Comparison of ENCODE assay signal across 8 mouse cellular contexts in the genomic region with DNA sequence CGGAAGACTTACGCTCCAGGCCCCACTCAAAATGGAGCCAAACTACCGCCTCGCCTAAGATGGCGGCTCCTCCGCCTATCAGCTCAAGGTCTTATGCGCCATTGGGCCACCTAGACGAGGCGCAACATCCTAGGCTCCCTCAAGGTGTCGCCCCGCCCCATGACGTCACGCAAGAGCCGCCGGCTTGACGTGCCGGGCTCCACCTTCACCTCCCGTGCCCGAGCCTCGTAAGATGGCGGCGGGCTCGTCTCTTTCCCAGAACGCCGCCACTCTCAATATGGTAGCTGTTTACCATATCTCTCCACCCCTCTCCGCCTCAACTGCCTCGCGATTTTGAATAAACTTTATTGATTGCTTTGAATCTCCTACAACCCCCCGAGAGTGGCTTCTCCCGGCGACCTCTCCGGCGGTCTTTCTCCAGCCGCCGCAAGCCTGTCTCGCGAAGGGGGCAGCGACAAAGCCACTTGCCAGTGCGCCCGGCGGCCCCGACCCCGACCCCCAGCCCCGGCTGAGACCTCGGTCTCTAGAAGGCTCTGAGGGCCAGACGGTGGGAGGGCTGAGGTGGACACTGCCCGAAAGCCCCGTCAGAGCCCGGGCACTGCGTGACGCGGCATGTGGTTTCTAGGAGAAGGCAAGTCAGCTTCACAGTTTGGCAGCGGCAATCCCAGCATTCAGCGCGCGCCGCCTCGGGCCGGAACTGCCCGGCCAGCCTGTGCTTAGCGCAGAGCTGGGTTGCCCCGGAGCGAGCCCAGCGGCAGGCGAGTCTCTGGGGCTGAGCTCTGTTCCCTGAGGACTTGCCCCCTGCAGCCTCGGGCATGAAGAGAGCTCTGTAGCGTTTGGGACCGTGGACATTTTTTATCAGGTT. TPM values are rescaled to one million over a fixed set of nuclear protein-coding genes. Genes with fewer than 3 reads are reported as not detected.
DNase-seq lines count a peak whose midpoint lies in the region; ATAC-seq lines count a peak whose summit lies in the region.

Phf8 (plus strand) TSS at position 215 of the 865 bp plus-strand sequence.

- DNase-seq in NIH3T3 (ENCODE audit: low read depth), result peak; percentile 97
- peak; percentile 98 for DNase-seq in cerebellum, postnatal 10 days
- peak; percentile 92 to 93 for DNase-seq in frontal cortex, postnatal 10 days (ENCODE audit: low spot score in 2 of 2)
- DNase-seq in layer of hippocampus, postnatal 14 days (ENCODE audit: low spot score in 2 of 2), result peak; percentile 87 to 95
- DNase-seq in lung, postnatal 14 days, result peak; percentile 96
- peak; percentile 87 for DNase-seq in retina, adult 2 months (ENCODE audit: low read depth, low spot score)
- DNase-seq in thymus, postnatal 36 days, result peak; percentile 94 to 96

- no peaks in the 10 kb centered on the region for H3K4me1 ChIP-seq in hindbrain, embryonic 12.5 days

- peak within 1 kb of the TSS; percentile 68 for H3K9ac ChIP-seq in hindbrain, embryonic 12.5 days

- 20% methylated on average over 68 of the region's 68 CpGs for WGBS in hindbrain, embryonic 12.5 days

- H3K27ac ChIP-seq in hindbrain, embryonic 12.5 days, result peak within 1 kb of the TSS; percentile 94

- H3K4me2 ChIP-seq in hindbrain, embryonic 12.5 days (replicated peaks), result peak within 1 kb of the TSS; percentile 60

- H3K4me3 ChIP-seq in hindbrain, embryonic 12.5 days, result peak within 1 kb of the TSS; percentile 51

- H3K27me3 ChIP-seq in hindbrain, embryonic 12.5 days, result 0 out of 2 replicates have a peak, but pooled peaks cover 2% of the 10 kb centered on the region

- H3K9me3 ChIP-seq in hindbrain, embryonic 12.5 days (replicated peaks), result no peaks in the 10 kb centered on the region

- H3K36me3 ChIP-seq in hindbrain, embryonic 12.5 days, result no peaks in the 10 kb centered on the region

- ATAC-seq in hindbrain, embryonic 12.5 days (ENCODE audit: low FRiP score), result peak; percentile 98

RNA-seq across cellular contexts. Expression of gene Phf8, which starts in this region (rescaled TPM):
- 26.8 and 28.9 TPM in 2 replicates for polyA plus RNA-seq in hindbrain, embryonic 12.5 days (2016; fragmentation: Nextera tagmentation; extraction: Ambion mirVana)
- 10 to 100 TPM; 35.1 to 36.1 TPM for total RNA-seq in layer of hippocampus, postnatal 14 days (2021)

Comparison
In these comparisons a context has a peak if more than half of its experiments do, and no peak if none do; other contexts are left out.
1. Peak in every context shown above with its lines: DNase-seq, ATAC-seq, H3K4me3 ChIP-seq and H3K27ac ChIP-seq.